Mouse (Mus musculus) hindbrain, embryonic 13.5 days (tissue): ENCODE results near the gene Pbld1. TPM values are rescaled to one million over a fixed set of nuclear protein-coding genes. Genes with fewer than 3 reads are reported as not detected.
"Not testable (repeated sequence)": the region's sequence is repeated elsewhere in the genome, so short reads cannot be mapped to it uniquely, and the experiment has no call there.

Experiments used
- ATAC-seq: fragments of 200-750 bp; cut with Nextera tagmentation; 2 replicates; pipeline ENCODE4 v1.8.0; 2017; ENCODE audit warnings: moderate TSS enrichment; ENCODE audit not compliant: low FRiP score
- H3K27ac ChIP-seq: fragments of 300-500 bp; sonication (generic); 2 replicates; pipeline ENCODE4 v1.5.1; 2015; ENCODE audit warnings: inconsistent platforms, mild to moderate bottlenecking, moderate library complexity
- H3K27me3 ChIP-seq: fragments of 300-500 bp; sonication (generic); 2 replicates; pipeline ENCODE4 v1.6.1; 2015; ENCODE audit warnings: mild to moderate bottlenecking, inconsistent platforms
- H3K36me3 ChIP-seq: fragments of 300-500 bp; sonication (generic); 2 replicates; pipeline ENCODE4 v1.6.1; 2015; ENCODE audit warnings: mild to moderate bottlenecking, inconsistent platforms
- H3K4me1 ChIP-seq: fragments of 300-500 bp; sonication (generic); replicated peaks from 2 replicates; pipeline ENCODE4 v1.6.1; 2015; ENCODE audit warnings: inconsistent platforms
- H3K4me2 ChIP-seq: fragments of 300-500 bp; sonication (generic); 2 replicates; pipeline ENCODE4 v1.6.1; 2015; ENCODE audit warnings: inconsistent platforms, mild to moderate bottlenecking, moderate library complexity
- H3K4me3 ChIP-seq: fragments of 300-500 bp; sonication (generic); 2 replicates; pipeline ENCODE4 v1.5.1; 2015; ENCODE audit warnings: mild to moderate bottlenecking, inconsistent platforms
- H3K9ac ChIP-seq: fragments of 300-500 bp; sonication (generic); 2 replicates; pipeline ENCODE4 v1.6.1; 2015; ENCODE audit warnings: mild to moderate bottlenecking, inconsistent platforms
- H3K9me3 ChIP-seq: fragments of 300-500 bp; sonication (generic); 2 replicates; pipeline ENCODE4 v1.6.1; 2016; ENCODE audit warnings: inconsistent platforms
- WGBS: fragments of 180-500 bp; shearing (Covaris S2); methylation state at CpG from one replicate; pipeline ENCODE4 v1.1.7; 2015; 5-methylcytosine and 5-hydroxymethylcytosine counted together
- polyA plus RNA-seq: library from polyadenylated mRNA; unstranded; fragments of >200 nt; fragmentation: Nextera tagmentation; extraction: Ambion mirVana; gene quantifications from 2 replicates; pipeline ENCODE4 v1.2.1, GENCODE M21; 2015

The Pbld1 gene
- polyA plus RNA-seq, 1 experiment from 2014 or later, result 1.6 TPM

- Histone ChIP-seq H3K9me3 (no peaks in the 10 kb centered on the region), H3K27ac (no peak overlapping the region), H3K4me1 (no peaks in the 10 kb centered on the region), H3K4me2 (no peak overlapping the region), H3K27me3 (no peaks in the 10 kb centered on the region), H3K4me3 (no peak overlapping the region), H3K9ac (no peak overlapping the region), H3K36me3 (no peaks in the 10 kb centered on the region)
- WGBS, result 88% methylated on average over 2 of the region's 2 CpGs
- no peak for ATAC-seq
Measured at GRCm38 (mm10) chr10:63049106-63049505, 10.9 kb upstream of the Pbld1 start.

GRCm38 (mm10) chr10:63051267-63051666 is 8.7 kb upstream of the Pbld1 start:
- 81% methylated on average over 7 of the region's 7 CpGs for WGBS
- Histone ChIP-seq H3K9me3 (no peaks in the 10 kb centered on the region), H3K4me3 (no peak overlapping the region), H3K4me1 (no peaks in the 10 kb centered on the region), H3K27me3 (no peaks in the 10 kb centered on the region), H3K36me3 (no peaks in the 10 kb centered on the region), H3K4me2 (no peak overlapping the region), H3K9ac (no peak overlapping the region), H3K27ac (no peak overlapping the region)
- ATAC-seq, result no peak

GRCm38 (mm10) chr10:63052011-63052410 is 8.0 kb upstream of the Pbld1 start:
- H3K27me3 ChIP-seq, result no peaks in the 10 kb centered on the region
- H3K4me2 ChIP-seq, result no peak overlapping the region
- no peaks in the 10 kb centered on the region for H3K36me3 ChIP-seq
- no peaks in the 10 kb centered on the region for H3K9me3 ChIP-seq
- ATAC-seq, result no peak
- no peaks in the 10 kb centered on the region for H3K4me1 ChIP-seq
- WGBS, result 82% methylated on average over 6 of the region's 6 CpGs
- no peak overlapping the region for H3K27ac ChIP-seq
- no peak overlapping the region for H3K4me3 ChIP-seq
- no peak overlapping the region for H3K9ac ChIP-seq

GRCm38 (mm10) chr10:63053007-63053406 is 7.0 kb upstream of the Pbld1 start:
- H3K9ac ChIP-seq, result no peak overlapping the region
- 65% methylated on average over 6 of the region's 6 CpGs for WGBS
- no peaks in the 10 kb centered on the region for H3K4me1 ChIP-seq
- no peak for ATAC-seq
- no peaks in the 10 kb centered on the region for H3K36me3 ChIP-seq
- H3K27me3 ChIP-seq, result no peaks in the 10 kb centered on the region
- no peak overlapping the region for H3K27ac ChIP-seq
- H3K4me3 ChIP-seq, result no peak overlapping the region
- no peaks in the 10 kb centered on the region for H3K9me3 ChIP-seq
- no peak overlapping the region for H3K4me2 ChIP-seq

GRCm38 (mm10) chr10:63054071-63054470 is 5.9 kb upstream of the Pbld1 start:
- not testable (repeated sequence) for H3K9me3 ChIP-seq, H3K4me3 ChIP-seq, H3K27me3 ChIP-seq, H3K36me3 ChIP-seq, H3K9ac ChIP-seq, H3K4me2 ChIP-seq, H3K4me1 ChIP-seq, ATAC-seq, H3K27ac ChIP-seq
- WGBS, result 93% methylated on average over 6 of the region's 6 CpGs

GRCm38 (mm10) chr10:63054586-63054985 is 5.4 kb upstream of the Pbld1 start:
- ATAC-seq, result no peak
- Histone ChIP-seq H3K4me3 (no peak overlapping the region), H3K9ac (no peak overlapping the region), H3K36me3 (no peaks in the 10 kb centered on the region), H3K27me3 (no peaks in the 10 kb centered on the region), H3K4me2 (no peak overlapping the region), H3K9me3 (no peaks in the 10 kb centered on the region), H3K27ac (no peak overlapping the region), H3K4me1 (no peaks in the 10 kb centered on the region)
- WGBS, result 76% methylated on average over 2 of the region's 2 CpGs

GRCm38 (mm10) chr10:63056966-63057750 is 2.8 kb upstream of the Pbld1 start:
- Histone ChIP-seq H3K4me3 (no peak overlapping the region), H3K27ac (no peak overlapping the region), H3K27me3 (no peaks in the 10 kb centered on the region), H3K9me3 (no peaks in the 10 kb centered on the region), H3K9ac (no peak overlapping the region), H3K4me1 (no peaks in the 10 kb centered on the region), H3K36me3 (no peaks in the 10 kb centered on the region), H3K4me2 (no peak overlapping the region)
- ATAC-seq, result 0 out of 2 replicates have a peak, but pooled peaks have one; percentile 7
- WGBS, result 39% methylated on average over 24 of the region's 24 CpGs

- Histone ChIP-seq H3K4me1 (peaks cover 3% of the 10 kb centered on the region; the same call in 1 of the 2 replicates), H3K9me3 (no peaks in the 10 kb centered on the region), H3K4me2 (no peak overlapping the region), H3K9ac (no peak overlapping the region), H3K27ac (no peak overlapping the region), H3K4me3 (no peak overlapping the region), H3K27me3 (no peaks in the 10 kb centered on the region), H3K36me3 (no peaks in the 10 kb centered on the region)
- no peak for ATAC-seq
- 76% methylated on average over 11 of the region's 11 CpGs for whole genome bisulfite sequencing
Measured at GRCm38 (mm10) chr10:63060406-63060805, 444 bp downstream of the Pbld1 start.

GRCm38 (mm10) chr10:63061266-63061665 is 1.3 kb downstream of the Pbld1 start:
- no peak overlapping the region for H3K27ac ChIP-seq
- no peak overlapping the region for H3K4me2 ChIP-seq
- no peaks in the 10 kb centered on the region for H3K36me3 ChIP-seq
- H3K27me3 ChIP-seq, result no peaks in the 10 kb centered on the region
- no peaks in the 10 kb centered on the region for H3K9me3 ChIP-seq
- no peak for ATAC-seq
- H3K9ac ChIP-seq, result no peak overlapping the region
- no peak overlapping the region for H3K4me3 ChIP-seq
- H3K4me1 ChIP-seq, result peaks cover 3% of the 10 kb centered on the region; the same call in 1 of the 2 replicates
- WGBS, result 70% methylated on average over 12 of the region's 12 CpGs

- WGBS, result 94% methylated on average over 5 of the region's 5 CpGs
- Histone ChIP-seq H3K36me3 (no peaks in the 10 kb centered on the region), H3K27ac (no peak overlapping the region), H3K4me1 (peaks cover 3% of the 10 kb centered on the region; the same call in 1 of the 2 replicates), H3K9ac (no peak overlapping the region), H3K27me3 (no peaks in the 10 kb centered on the region), H3K9me3 (no peaks in the 10 kb centered on the region), H3K4me2 (no peak overlapping the region), H3K4me3 (no peak overlapping the region)
- no peak for ATAC-seq
Measured at GRCm38 (mm10) chr10:63062696-63063095, 2.7 kb downstream of the Pbld1 start.

- Histone ChIP-seq H3K27me3 (no peaks in the 10 kb centered on the region), H3K27ac (no peak overlapping the region), H3K4me3 (no peak overlapping the region), H3K9me3 (no peaks in the 10 kb centered on the region), H3K9ac (no peak overlapping the region), H3K4me1 (peaks cover 3% of the 10 kb centered on the region; the same call in 1 of the 2 replicates), H3K36me3 (no peaks in the 10 kb centered on the region), H3K4me2 (no peak overlapping the region)
- ATAC-seq, result no peak
- WGBS, result 80% methylated on average over 7 of the region's 7 CpGs
Measured at GRCm38 (mm10) chr10:63063365-63063764, 3.4 kb downstream of the Pbld1 start.

- Histone ChIP-seq H3K4me2 (no peak overlapping the region), H3K27me3 (no peaks in the 10 kb centered on the region), H3K9ac (no peak overlapping the region), H3K4me1 (peaks cover 3% of the 10 kb centered on the region; the same call in 1 of the 2 replicates), H3K27ac (no peak overlapping the region), H3K9me3 (no peaks in the 10 kb centered on the region), H3K4me3 (no peak overlapping the region), H3K36me3 (no peaks in the 10 kb centered on the region)
- ATAC-seq, result no peak
- WGBS, result 84% methylated on average over 9 of the region's 9 CpGs
Measured at GRCm38 (mm10) chr10:63064516-63064915, 4.6 kb downstream of the Pbld1 start.

GRCm38 (mm10) chr10:63065561-63065960 is 5.6 kb downstream of the Pbld1 start:
- Histone ChIP-seq H3K27ac (no peak overlapping the region), H3K9me3 (no peaks in the 10 kb centered on the region), H3K36me3 (no peaks in the 10 kb centered on the region), H3K4me2 (no peak overlapping the region), H3K4me3 (no peak overlapping the region), H3K9ac (no peak overlapping the region), H3K27me3 (no peaks in the 10 kb centered on the region), H3K4me1 (peaks cover 3% of the 10 kb centered on the region; the same call in 1 of the 2 replicates)
- no peak for ATAC-seq
- WGBS, result 62% methylated on average over 8 of the region's 8 CpGs
